In genomic region chr11:59450230-59450771, GRCm38 (mm10) we compare ENCODE assay signal across 8 mouse cellular contexts. TPM values are rescaled to one million over a fixed set of nuclear protein-coding genes. Genes with fewer than 3 reads are reported as not detected.
DNase-seq lines count a peak whose midpoint lies in the region; ATAC-seq and TF ChIP-seq lines count a peak whose summit lies in the region.

No protein-coding gene starts in this region.

- no peaks in the 10 kb centered on the region for H3K9me3 ChIP-seq in forebrain, embryonic 10.5 days
- no peaks in the 10 kb centered on the region for H3K9me3 ChIP-seq in limb, embryonic 14.5 days (ENCODE audit: control insufficient read depth, low read length)
- no peaks in the 10 kb centered on the region for H3K9me3 ChIP-seq in midbrain, postnatal 0 days (ENCODE audit: low read length)

- H3K36me3 ChIP-seq in forebrain, embryonic 10.5 days (replicated peaks) = peaks cover 49% of the 10 kb centered on the region
- H3K36me3 ChIP-seq in limb, embryonic 14.5 days (ENCODE audit: control insufficient read depth, insufficient read depth, low read length) = peaks cover 32% of the 10 kb centered on the region
- peaks cover 22% of the 10 kb centered on the region for H3K36me3 ChIP-seq in midbrain, postnatal 0 days (ENCODE audit: insufficient read depth, low read length)

- H3K4me1 ChIP-seq in forebrain, embryonic 10.5 days = peaks cover 35% of the 10 kb centered on the region
- H3K4me1 ChIP-seq in limb, embryonic 14.5 days (ENCODE audit: control insufficient read depth, insufficient read depth, low read length) = peaks cover 16% of the 10 kb centered on the region
- peaks cover 8% of the 10 kb centered on the region; the same call in 1 of the 2 replicates for H3K4me1 ChIP-seq in midbrain, postnatal 0 days (ENCODE audit: insufficient read depth, low read length)

- peak; percentile 44 for DNase-seq in adrenal gland, postnatal 25 days
- no peak for DNase-seq in adrenal gland, adult 2 months
- DNase-seq in lung, adult 18-20 months = peak; percentile 51 to 54
- DNase-seq in lung, postnatal 4 days = no peak
- DNase-seq in forebrain, embryonic 10.5 days (ENCODE audit: extremely low spot score, low spot score) = no peak
- DNase-seq in limb, embryonic 14.5 days (ENCODE audit: low spot score) = no peak
- peak; percentile 19 for DNase-seq in midbrain, postnatal 0 days (ENCODE audit: low spot score)
- no peak for DNase-seq in retina, postnatal 1 day

- TF ChIP-seq POLR2A in limb, embryonic 14.5 days (IDR thresholded peaks at IDR 0.05; ENCODE audit: borderline replicate concordance, extremely low read depth, insufficient read depth, insufficient read length) = no peak

- TF ChIP-seq CTCF in midbrain, postnatal 0 days (IDR thresholded peaks at IDR 0.05) = no peak; the same call in 1 of the 2 replicates

- peak overlapping the region; percentile 92 for H3K27ac ChIP-seq in forebrain, embryonic 10.5 days
- H3K27ac ChIP-seq in limb, embryonic 14.5 days (replicated peaks; ENCODE audit: low read depth, low read length) = peak overlapping the region; percentile 76
- peak overlapping the region; percentile 87 for H3K27ac ChIP-seq in midbrain, postnatal 0 days (ENCODE audit: low read depth, low read length)

- H3K27me3 ChIP-seq in forebrain, embryonic 10.5 days (ENCODE audit: poor library complexity, severe bottlenecking) = no peaks in the 10 kb centered on the region
- H3K27me3 ChIP-seq in limb, embryonic 14.5 days (ENCODE audit: control insufficient read depth, insufficient read depth, low read length) = no peaks in the 10 kb centered on the region
- no peaks in the 10 kb centered on the region for H3K27me3 ChIP-seq in midbrain, postnatal 0 days (ENCODE audit: insufficient read depth, low read length)

- WGBS in forebrain, embryonic 10.5 days = under 1% methylated on average over 38 of the region's 38 CpGs
- under 1% methylated on average over 38 of the region's 38 CpGs for WGBS in limb, embryonic 14.5 days
- under 1% methylated on average over 38 of the region's 38 CpGs for WGBS in midbrain, postnatal 0 days

- peak overlapping the region; percentile 70 for H3K9ac ChIP-seq in limb, embryonic 14.5 days (ENCODE audit: low read depth, low read length, severe bottlenecking)
- H3K9ac ChIP-seq in midbrain, postnatal 0 days (replicated peaks; ENCODE audit: low read length, poor library complexity, severe bottlenecking) = peak overlapping the region; percentile 88

- peak; percentile 53 for ATAC-seq in limb, embryonic 14.5 days (ENCODE audit: low FRiP score, low read depth)
- peak; percentile 62 for ATAC-seq in midbrain, postnatal 0 days (ENCODE audit: low FRiP score)

- peak overlapping the region; percentile 91 for H3K4me3 ChIP-seq in forebrain, embryonic 10.5 days
- peak overlapping the region; percentile 75 for H3K4me3 ChIP-seq in limb, embryonic 14.5 days (replicated peaks; ENCODE audit: low read length)
- peak overlapping the region; percentile 84 for H3K4me3 ChIP-seq in midbrain, postnatal 0 days (ENCODE audit: low read depth, low read length)

- peak overlapping the region; percentile 90 for H3K4me2 ChIP-seq in limb, embryonic 14.5 days (replicated peaks; ENCODE audit: low read depth, low read length, severe bottlenecking)
- peak overlapping the region; percentile 91 for H3K4me2 ChIP-seq in midbrain, postnatal 0 days (ENCODE audit: low read depth, low read length, poor library complexity, severe bottlenecking)

RNA-seq across cellular contexts. Expression of gene Jmjd4, which starts 0.5 kb away (rescaled TPM):
- total RNA-seq in adrenal gland, postnatal 25 days (2021) = 10.4 and 11.4 TPM in 2 replicates
- 1 to 10 TPM; 8.4 to 9.4 TPM for total RNA-seq in adrenal gland, adult 2 months (2021)
- 4.9 and 6.2 TPM in 2 replicates for polyA plus RNA-seq in adrenal gland, adult 2 months (2012; rRNA removed)
- polyA plus RNA-seq in forebrain, embryonic 10.5 days (2016; fragmentation: Nextera tagmentation; extraction: Ambion mirVana) = 19.7 and 20.9 TPM in 2 replicates
- 11.5 and 12.7 TPM in 2 replicates for polyA plus RNA-seq in limb, embryonic 14.5 days (2012; rRNA removed)
- 11.7 and 12.6 TPM in 2 replicates for polyA plus RNA-seq in limb, embryonic 14.5 days (2014; fragmentation: Nextera tagmentation; extraction: Ambion mirVana)
- total RNA-seq in midbrain, postnatal 0 days (2014; rRNA removed) = 38.0 and 39.8 TPM in 2 replicates
- 22.7 and 24.0 TPM in 2 replicates for polyA plus RNA-seq in midbrain, postnatal 0 days (2015; fragmentation: Nextera tagmentation; extraction: Ambion mirVana)

RNA-seq across cellular contexts. Expression of gene Snap47, which starts 0.7 kb away (rescaled TPM):
- total RNA-seq in adrenal gland, postnatal 25 days (2021) = 74.2 and 87.8 TPM in 2 replicates
- 100 to 1,000 TPM in 1 of 2 experiments, 10 to 100 TPM in 1; 92.1 to 102 TPM for total RNA-seq in adrenal gland, adult 2 months (2021)
- 59.5 and 67.0 TPM in 2 replicates for polyA plus RNA-seq in adrenal gland, adult 2 months (2012; rRNA removed)
- polyA plus RNA-seq in forebrain, embryonic 10.5 days (2016; fragmentation: Nextera tagmentation; extraction: Ambion mirVana) = 111 and 114 TPM in 2 replicates
- polyA plus RNA-seq in limb, embryonic 14.5 days (2012; rRNA removed) = 88.9 and 94.2 TPM in 2 replicates
- 127 and 139 TPM in 2 replicates for polyA plus RNA-seq in limb, embryonic 14.5 days (2014; fragmentation: Nextera tagmentation; extraction: Ambion mirVana)
- total RNA-seq in midbrain, postnatal 0 days (2014; rRNA removed) = 465 and 467 TPM in 2 replicates
- 588 and 631 TPM in 2 replicates for polyA plus RNA-seq in midbrain, postnatal 0 days (2015; fragmentation: Nextera tagmentation; extraction: Ambion mirVana)

RNA-seq across cellular contexts. Expression of gene Zfp867, which starts 22.0 kb away (rescaled TPM):
- total RNA-seq in adrenal gland, postnatal 25 days (2021) = 4.6 and 5.9 TPM in 2 replicates
- 1 to 10 TPM; 2.7 to 5.5 TPM for total RNA-seq in adrenal gland, adult 2 months (2021)
- polyA plus RNA-seq in adrenal gland, adult 2 months (2012; rRNA removed) = 0.12 and 0.13 TPM in 2 replicates
- polyA plus RNA-seq in forebrain, embryonic 10.5 days (2016; fragmentation: Nextera tagmentation; extraction: Ambion mirVana) = 8.9 and 9.3 TPM in 2 replicates
- 4.0 and 4.8 TPM in 2 replicates for polyA plus RNA-seq in limb, embryonic 14.5 days (2012; rRNA removed)
- 10.7 and 11.7 TPM in 2 replicates for polyA plus RNA-seq in limb, embryonic 14.5 days (2014; fragmentation: Nextera tagmentation; extraction: Ambion mirVana)
- total RNA-seq in midbrain, postnatal 0 days (2014; rRNA removed) = 7.6 and 11.2 TPM in 2 replicates
- 6.4 and 8.0 TPM in 2 replicates for polyA plus RNA-seq in midbrain, postnatal 0 days (2015; fragmentation: Nextera tagmentation; extraction: Ambion mirVana)

Comparison
In these comparisons a context has a peak if more than half of its experiments do, and no peak if none do; other contexts are left out.
1. DNase-seq: peak in adrenal gland, postnatal 25 days (single experiment), lung, adult 18-20 months (2 of 2) and midbrain, postnatal 0 days (single experiment); none in adrenal gland, adult 2 months (single experiment), lung, postnatal 4 days (0 of 2), forebrain, embryonic 10.5 days (single experiment), limb, embryonic 14.5 days (single experiment) and retina, postnatal 1 day (single experiment).
2. Peak in every context shown above with its lines, with median percentiles within 50 percentile points of each other: H3K27ac ChIP-seq and H3K4me3 ChIP-seq.